ENCODE assay signal across 9 mouse cellular contexts in genomic region chr1:90909161-90909560, GRCm38 (mm10). TPM values are rescaled to one million over a fixed set of nuclear protein-coding genes. Genes with fewer than 3 reads are reported as not detected.
DNase-seq lines count a peak whose midpoint lies in the region; ATAC-seq and TF ChIP-seq lines count a peak whose summit lies in the region.
"Had no signal": no experiment of that assay in that cellular context is flagged by ENCODE, and none has a peak within 500 bp of the region (broad histone marks: within the 10 kb centered on the region; RNA-seq: fewer than 3 reads in every experiment).

No protein-coding gene starts in this region.

- no peaks in the 10 kb centered on the region for H3K27me3 ChIP-seq in hindbrain, embryonic 16.5 days (replicated peaks; ENCODE audit: control insufficient read depth, insufficient read depth, low read length)
- no peaks in the 10 kb centered on the region for H3K27me3 ChIP-seq in hindbrain, embryonic 14.5 days (ENCODE audit: control insufficient read depth, insufficient read depth, low read length)
- no peaks in the 10 kb centered on the region for H3K27me3 ChIP-seq in cerebellum, adult 2 months (ENCODE audit: control insufficient read depth, insufficient read depth, low read length)

- no peak overlapping the region for H3K27ac ChIP-seq in hindbrain, embryonic 16.5 days (ENCODE audit: low read depth, low read length)
- H3K27ac ChIP-seq in hindbrain, embryonic 14.5 days = no peak overlapping the region
- H3K27ac ChIP-seq in cerebellum, adult 2 months (ENCODE audit: insufficient read depth, low read length) = no peak overlapping the region

- no peak overlapping the region for H3K9ac ChIP-seq in hindbrain, embryonic 16.5 days (ENCODE audit: low read depth, low read length)
- no peak overlapping the region for H3K9ac ChIP-seq in hindbrain, embryonic 14.5 days

- DNase-seq in hindbrain, embryonic 14.5 days (ENCODE audit: low spot score) = no peak
- DNase-seq in NIH3T3 (ENCODE audit: low read depth) = peak; percentile 41
- peak; percentile 58 to 71 for DNase-seq in heart, adult 9 months (ENCODE audit: low spot score in 2 of 2)
- peak; percentile 80 for DNase-seq in kidney, postnatal 10 days
- DNase-seq in right cerebral cortex, postnatal 36 days (ENCODE audit: low spot score in 2 of 2) = no peak
- no peak for DNase-seq in cerebellum, adult 2 months
- DNase-seq in layer of hippocampus, adult 9-11 months = no peak

- no peak for TF ChIP-seq CTCF in cerebellum, adult 2 months (IDR thresholded peaks at IDR 0.05; ENCODE audit: borderline replicate concordance, insufficient read depth, low read depth, low read length)

- no peak overlapping the region for H3K4me3 ChIP-seq in hindbrain, embryonic 16.5 days (ENCODE audit: low read length)
- H3K4me3 ChIP-seq in hindbrain, embryonic 14.5 days (replicated peaks; ENCODE audit: low read length) = no peak overlapping the region
- H3K4me3 ChIP-seq in cerebellum, adult 2 months (replicated peaks; ENCODE audit: insufficient read depth, low read depth, low read length) = no peak overlapping the region

- no peak for TF ChIP-seq POLR2A in cerebellum, adult 2 months (IDR thresholded peaks at IDR 0.05; ENCODE audit: borderline replicate concordance, insufficient read depth, low read length)

- no peaks in the 10 kb centered on the region; the same call in 1 of the 2 replicates for H3K4me1 ChIP-seq in hindbrain, embryonic 16.5 days (ENCODE audit: control insufficient read depth, insufficient read depth, low read depth, low read length)
- no peaks in the 10 kb centered on the region for H3K4me1 ChIP-seq in hindbrain, embryonic 14.5 days (replicated peaks; ENCODE audit: control insufficient read depth, insufficient read depth, low read length)
- 0 out of 2 replicates have a peak, but pooled peaks cover 3% of the 10 kb centered on the region for H3K4me1 ChIP-seq in cerebellum, adult 2 months (ENCODE audit: control insufficient read depth, insufficient read depth, low read length)

- H3K36me3 ChIP-seq in hindbrain, embryonic 16.5 days (ENCODE audit: control insufficient read depth, insufficient read depth, low read length) = no peaks in the 10 kb centered on the region
- no peaks in the 10 kb centered on the region for H3K36me3 ChIP-seq in hindbrain, embryonic 14.5 days (replicated peaks; ENCODE audit: control insufficient read depth, insufficient read depth)

- H3K4me2 ChIP-seq in hindbrain, embryonic 16.5 days (ENCODE audit: low read length) = no peak overlapping the region
- H3K4me2 ChIP-seq in hindbrain, embryonic 14.5 days (replicated peaks) = no peak overlapping the region

- peak; percentile 46; the same call in 1 of the 2 replicates for ATAC-seq in hindbrain, embryonic 16.5 days
- no peak for ATAC-seq in hindbrain, embryonic 14.5 days (ENCODE audit: low FRiP score)

- no peaks in the 10 kb centered on the region for H3K9me3 ChIP-seq in hindbrain, embryonic 16.5 days (ENCODE audit: control insufficient read depth, low read length)
- no peaks in the 10 kb centered on the region for H3K9me3 ChIP-seq in hindbrain, embryonic 14.5 days (ENCODE audit: control insufficient read depth, low read length)

RNA-seq across cellular contexts. Expression of gene Mlph, which starts 5.7 kb away (rescaled TPM):
- 0.14 and 0.18 TPM in 2 replicates for polyA plus RNA-seq in hindbrain, embryonic 16.5 days (2015; fragmentation: Nextera tagmentation; extraction: Ambion mirVana)
- polyA plus RNA-seq in hindbrain, embryonic 14.5 days (2014; fragmentation: Nextera tagmentation; extraction: Ambion mirVana) = 0.13 TPM in 2 replicates
- polyA plus RNA-seq in cerebellum, adult 2 months (2012; rRNA removed) = 2.5 and 3.3 TPM in 2 replicates

RNA-seq across cellular contexts. Expression of gene Prlh, which starts 43.7 kb away (rescaled TPM):
- polyA plus RNA-seq in hindbrain, embryonic 16.5 days (2015; fragmentation: Nextera tagmentation; extraction: Ambion mirVana) = not detected in 2 replicates
- polyA plus RNA-seq in hindbrain, embryonic 14.5 days (2014; fragmentation: Nextera tagmentation; extraction: Ambion mirVana) = not detected in 2 replicates
- polyA plus RNA-seq in cerebellum, adult 2 months (2012; rRNA removed) = 1.1 TPM in 1 of 2 replicates, not detected in the other
- polyA plus RNA-seq: cortical plate, adult 2 months had no signal

Comparison
In these comparisons a context has a peak if more than half of its experiments do, and no peak if none do; other contexts are left out.
1. DNase-seq: peak in NIH3T3 (single experiment), heart, adult 9 months (2 of 2) and kidney, postnatal 10 days (single experiment); none in hindbrain, embryonic 14.5 days (single experiment), right cerebral cortex, postnatal 36 days (0 of 2), cerebellum, adult 2 months (0 of 2) and layer of hippocampus, adult 9-11 months (single experiment).